9 mouse cellular contexts compared by ENCODE assay signal in the genomic region with DNA sequence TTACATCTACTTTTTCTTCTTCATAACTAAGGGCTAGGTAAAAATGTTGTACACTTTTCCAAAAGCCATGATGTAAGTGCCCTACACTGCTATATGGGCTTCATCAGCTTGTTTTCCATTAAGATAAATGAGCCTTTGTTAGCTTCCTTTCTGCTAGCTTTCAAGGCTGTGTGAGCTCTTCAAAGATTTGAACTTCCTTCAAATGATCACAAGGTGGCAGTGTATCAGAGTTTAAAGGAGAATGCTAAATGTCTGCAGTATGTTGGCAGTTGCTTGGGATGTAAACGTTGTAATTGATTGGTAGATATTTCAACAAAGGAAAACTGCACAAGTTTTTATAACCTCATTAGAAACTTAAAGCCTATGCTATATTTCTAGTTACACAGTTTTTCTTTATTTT.
A peak's percentile ranks its signal among the peaks of the same experiment; 100 is the strongest.
DNase-seq lines count a peak whose midpoint lies in the region; ATAC-seq and TF ChIP-seq lines count a peak whose summit lies in the region.
"Had no signal": no experiment of that assay in that cellular context is flagged by ENCODE, and none has a peak within 500 bp of the region (broad histone marks: within the 10 kb centered on the region; RNA-seq: fewer than 3 reads in every experiment).

No protein-coding gene starts in this region.

- H3K4me2 ChIP-seq in intestine, postnatal 0 days (replicated peaks; ENCODE audit: low read depth), result no peak overlapping the region
- H3K4me2 ChIP-seq in intestine, embryonic 16.5 days (ENCODE audit: low read depth, low read length), result no peak overlapping the region
- H3K4me2 ChIP-seq in hindbrain, embryonic 15.5 days, result no peak overlapping the region

- H3K4me3 ChIP-seq in intestine, postnatal 0 days (ENCODE audit: low read depth, low read length), result no peak overlapping the region
- no peak overlapping the region for H3K4me3 ChIP-seq in intestine, embryonic 16.5 days (ENCODE audit: low read length)
- no peak overlapping the region for H3K4me3 ChIP-seq in hindbrain, embryonic 15.5 days

- no peaks in the 10 kb centered on the region for H3K36me3 ChIP-seq in intestine, postnatal 0 days (ENCODE audit: control insufficient read depth, insufficient read depth)
- H3K36me3 ChIP-seq in intestine, embryonic 16.5 days (ENCODE audit: control insufficient read depth, insufficient read depth, low read length), result no peaks in the 10 kb centered on the region
- no peaks in the 10 kb centered on the region for H3K36me3 ChIP-seq in hindbrain, embryonic 15.5 days

- ATAC-seq in intestine, postnatal 0 days, result no peak
- no peak for ATAC-seq in intestine, embryonic 16.5 days
- 0 out of 2 replicates have a peak, but pooled peaks have one; percentile 48 for ATAC-seq in hindbrain, embryonic 15.5 days (ENCODE audit: low FRiP score, low read depth)
- no peak for ATAC-seq in monocyte, adult 5-6 weeks (replicated peaks; ENCODE audit: insufficient number of reproducible peaks, low FRiP score, low TSS enrichment, poor library complexity, severe bottlenecking)

- H3K9ac ChIP-seq in intestine, postnatal 0 days (ENCODE audit: low read depth, low read length), result no peak overlapping the region
- H3K9ac ChIP-seq in intestine, embryonic 16.5 days (ENCODE audit: low read depth, low read length), result no peak overlapping the region
- no peak overlapping the region for H3K9ac ChIP-seq in hindbrain, embryonic 15.5 days

- no peaks in the 10 kb centered on the region for H3K27me3 ChIP-seq in intestine, postnatal 0 days (replicated peaks; ENCODE audit: control insufficient read depth, insufficient read depth, low read length)
- H3K27me3 ChIP-seq in intestine, embryonic 16.5 days (replicated peaks; ENCODE audit: control insufficient read depth, insufficient read depth, low read length), result no peaks in the 10 kb centered on the region
- no peaks in the 10 kb centered on the region for H3K27me3 ChIP-seq in hindbrain, embryonic 15.5 days

- DNase-seq in A20 (ENCODE audit: low read depth, low spot score), result peak; percentile 8
- DNase-seq in brain, adult 2 months (ENCODE audit: low read depth, low spot score), result peak; percentile 48
- no peak for DNase-seq in testis, postnatal 14 days (ENCODE audit: low spot score)
- no peak for DNase-seq in kidney, postnatal 4 days
- DNase-seq: kidney, adult 2 months had no signal

- 9% methylated on average over 1 of the region's 1 CpGs for WGBS in intestine, postnatal 0 days
- 11% methylated on average over 1 of the region's 1 CpGs for WGBS in intestine, embryonic 16.5 days
- 21% methylated on average over 1 of the region's 1 CpGs for WGBS in hindbrain, embryonic 15.5 days

- no peaks in the 10 kb centered on the region for H3K4me1 ChIP-seq in intestine, postnatal 0 days (replicated peaks; ENCODE audit: control insufficient read depth, insufficient read depth, low read length)
- no peaks in the 10 kb centered on the region for H3K4me1 ChIP-seq in intestine, embryonic 16.5 days (ENCODE audit: control insufficient read depth, insufficient read depth, low read length)
- no peaks in the 10 kb centered on the region for H3K4me1 ChIP-seq in hindbrain, embryonic 15.5 days (replicated peaks)

- no peak overlapping the region for H3K27ac ChIP-seq in intestine, postnatal 0 days (ENCODE audit: low read depth, low read length)
- no peak overlapping the region for H3K27ac ChIP-seq in intestine, embryonic 16.5 days (ENCODE audit: low read length)
- H3K27ac ChIP-seq in hindbrain, embryonic 15.5 days (replicated peaks), result no peak overlapping the region

- H3K9me3 ChIP-seq in intestine, postnatal 0 days (ENCODE audit: control insufficient read depth), result no peaks in the 10 kb centered on the region
- no peaks in the 10 kb centered on the region for H3K9me3 ChIP-seq in intestine, embryonic 16.5 days (ENCODE audit: control insufficient read depth, low read length)
- no peaks in the 10 kb centered on the region for H3K9me3 ChIP-seq in hindbrain, embryonic 15.5 days

- peak; percentile 64 for TF ChIP-seq CTCF in intestine, postnatal 0 days (IDR thresholded peaks at IDR 0.05; ENCODE audit: low read depth)

Comparison
In these comparisons a context has a peak if more than half of its experiments do, and no peak if none do; other contexts are left out.
1. DNase-seq: peak in A20 (single experiment) and brain, adult 2 months (single experiment); none in testis, postnatal 14 days (single experiment) and kidney, postnatal 4 days (0 of 2).